Mouse (Mus musculus): ENCODE data around the gene Cox17. TPM values are rescaled to one million over a fixed set of nuclear protein-coding genes. Genes with fewer than 3 reads are reported as not detected.

Gene Cox17
- polyA plus RNA-seq, 1 experiment from 2014 or later, result 74.4 TPM

- H3K4me1 ChIP-seq (replicated peaks), result 0 out of 2 replicates have a peak, but pooled peaks cover 2% of the 10 kb centered on the region
- ATAC-seq (ENCODE audit: low FRiP score, low read depth), result no peak
- H3K27me3 ChIP-seq, result no peaks in the 10 kb centered on the region
- H3K27ac ChIP-seq (replicated peaks), result no peak overlapping the region
- no peak overlapping the region for H3K4me3 ChIP-seq
- no peak overlapping the region for H3K9ac ChIP-seq
- H3K36me3 ChIP-seq, result no peaks in the 10 kb centered on the region
- no peaks in the 10 kb centered on the region for H3K9me3 ChIP-seq
- WGBS, result 92% methylated on average over 10 of the region's 10 CpGs
- no peak overlapping the region for H3K4me2 ChIP-seq
Measured at GRCm38 (mm10) chr16:38365390-38365789, 18.6 kb downstream of the Cox17 start.

- Histone ChIP-seq H3K9ac (no peak overlapping the region), H3K27ac (replicated peaks) (no peak overlapping the region), H3K27me3 (no peaks in the 10 kb centered on the region), H3K4me2 (no peak overlapping the region), H3K36me3 (no peaks in the 10 kb centered on the region), H3K4me3 (no peak overlapping the region), H3K4me1 (replicated peaks) (no peaks in the 10 kb centered on the region), H3K9me3 (no peaks in the 10 kb centered on the region)
- no peak for ATAC-seq (ENCODE audit: low FRiP score, low read depth)
- WGBS, result 93% methylated on average over 4 of the region's 4 CpGs
Measured at GRCm38 (mm10) chr16:38366231-38366630, 19.4 kb downstream of the Cox17 start.

- H3K9ac ChIP-seq, result no peak overlapping the region
- H3K4me3 ChIP-seq, result no peak overlapping the region
- H3K27me3 ChIP-seq, result no peaks in the 10 kb centered on the region
- no peaks in the 10 kb centered on the region for H3K4me1 ChIP-seq (replicated peaks)
- no peak overlapping the region for H3K4me2 ChIP-seq
- H3K9me3 ChIP-seq, result no peaks in the 10 kb centered on the region
- no peak; the same call in 1 of the 2 replicates for ATAC-seq (ENCODE audit: low FRiP score, low read depth)
- no peaks in the 10 kb centered on the region for H3K36me3 ChIP-seq
- no peak overlapping the region for H3K27ac ChIP-seq (replicated peaks)
- WGBS, result 55% methylated on average over 10 of the region's 10 CpGs
Measured at GRCm38 (mm10) chr16:38368336-38368735, 21.5 kb downstream of the Cox17 start.

GRCm38 (mm10) chr16:38369000-38369399 is 22.2 kb downstream of the Cox17 start:
- Histone ChIP-seq H3K4me2 (no peak overlapping the region), H3K9ac (no peak overlapping the region), H3K4me1 (replicated peaks) (no peaks in the 10 kb centered on the region), H3K27me3 (no peaks in the 10 kb centered on the region), H3K9me3 (no peaks in the 10 kb centered on the region), H3K4me3 (no peak overlapping the region), H3K27ac (replicated peaks) (no peak overlapping the region), H3K36me3 (no peaks in the 10 kb centered on the region)
- no peak for ATAC-seq (ENCODE audit: low FRiP score, low read depth)
- 85% methylated on average over 7 of the region's 7 CpGs for WGBS

GRCm38 (mm10) chr16:38369431-38369830 is 22.6 kb downstream of the Cox17 start:
- Histone ChIP-seq H3K9me3 (no peaks in the 10 kb centered on the region), H3K4me2 (no peak overlapping the region), H3K9ac (no peak overlapping the region), H3K27me3 (no peaks in the 10 kb centered on the region), H3K4me1 (replicated peaks) (no peaks in the 10 kb centered on the region), H3K4me3 (no peak overlapping the region), H3K36me3 (no peaks in the 10 kb centered on the region), H3K27ac (replicated peaks) (no peak overlapping the region)
- no peak for ATAC-seq (ENCODE audit: low FRiP score, low read depth)
- WGBS, result 88% methylated on average over 8 of the region's 8 CpGs

GRCm38 (mm10) chr16:38369992-38370484 is 23.2 kb downstream of the Cox17 start:
- Histone ChIP-seq H3K9me3 (no peaks in the 10 kb centered on the region), H3K36me3 (no peaks in the 10 kb centered on the region), H3K27me3 (no peaks in the 10 kb centered on the region), H3K4me3 (no peak overlapping the region), H3K4me2 (no peak overlapping the region), H3K4me1 (replicated peaks) (no peaks in the 10 kb centered on the region), H3K27ac (replicated peaks) (no peak overlapping the region), H3K9ac (no peak overlapping the region)
- WGBS, result 91% methylated on average over 4 of the region's 4 CpGs
- ATAC-seq (ENCODE audit: low FRiP score, low read depth), result no peak

GRCm38 (mm10) chr16:38370633-38371374 is 24.0 kb downstream of the Cox17 start:
- Histone ChIP-seq H3K4me3 (no peak overlapping the region), H3K9ac (no peak overlapping the region), H3K4me1 (replicated peaks) (peaks cover 1% of the 10 kb centered on the region; the same call in 1 of the 2 replicates), H3K27ac (replicated peaks) (no peak overlapping the region), H3K4me2 (no peak overlapping the region), H3K27me3 (no peaks in the 10 kb centered on the region), H3K9me3 (no peaks in the 10 kb centered on the region), H3K36me3 (no peaks in the 10 kb centered on the region)
- 83% methylated on average over 8 of the region's 8 CpGs for WGBS
- no peak for ATAC-seq (ENCODE audit: low FRiP score, low read depth)

- no peak overlapping the region for H3K9ac ChIP-seq
Measured at GRCm38 (mm10) chr16:38371705-38372296, 25.0 kb downstream of the Cox17 start.

GRCm38 (mm10) chr16:38372876-38373275 is 26.1 kb downstream of the Cox17 start:
- ATAC-seq (ENCODE audit: low FRiP score, low read depth), result no peak
- peaks cover 12% of the 10 kb centered on the region for H3K4me1 ChIP-seq (replicated peaks)
- H3K4me3 ChIP-seq, result no peak overlapping the region
- H3K36me3 ChIP-seq, result no peaks in the 10 kb centered on the region
- no peak overlapping the region for H3K9ac ChIP-seq
- H3K27me3 ChIP-seq, result no peaks in the 10 kb centered on the region
- H3K9me3 ChIP-seq, result no peaks in the 10 kb centered on the region
- H3K27ac ChIP-seq (replicated peaks), result no peak overlapping the region
- no peak overlapping the region for H3K4me2 ChIP-seq
- 95% methylated on average over 4 of the region's 4 CpGs for WGBS

More at GRCm38 (mm10) chr16:38371705-38372296, 25.0 kb downstream of the Cox17 start:
- H3K27me3 ChIP-seq, result no peaks in the 10 kb centered on the region
- WGBS, result 88% methylated on average over 15 of the region's 15 CpGs
- ATAC-seq (ENCODE audit: low FRiP score, low read depth), result no peak
- H3K27ac ChIP-seq (replicated peaks), result no peak overlapping the region
- no peak overlapping the region for H3K4me3 ChIP-seq
- H3K9me3 ChIP-seq, result no peaks in the 10 kb centered on the region
- no peak overlapping the region for H3K4me2 ChIP-seq
- peaks cover 9% of the 10 kb centered on the region for H3K4me1 ChIP-seq (replicated peaks)
- H3K36me3 ChIP-seq, result no peaks in the 10 kb centered on the region

GRCm38 (mm10) chr16:38373439-38373838 is 26.6 kb downstream of the Cox17 start:
- Histone ChIP-seq H3K9ac (no peak overlapping the region), H3K27me3 (no peaks in the 10 kb centered on the region), H3K4me2 (no peak overlapping the region), H3K36me3 (no peaks in the 10 kb centered on the region), H3K4me1 (replicated peaks) (peaks cover 12% of the 10 kb centered on the region), H3K9me3 (no peaks in the 10 kb centered on the region), H3K27ac (replicated peaks) (no peak overlapping the region), H3K4me3 (no peak overlapping the region)
- 86% methylated on average over 10 of the region's 10 CpGs for WGBS
- no peak for ATAC-seq (ENCODE audit: low FRiP score, low read depth)

- no peak for ATAC-seq (ENCODE audit: low FRiP score, low read depth)
- Histone ChIP-seq H3K4me1 (replicated peaks) (peaks cover 12% of the 10 kb centered on the region), H3K36me3 (no peaks in the 10 kb centered on the region), H3K4me3 (no peak overlapping the region), H3K9me3 (no peaks in the 10 kb centered on the region), H3K4me2 (no peak overlapping the region), H3K27ac (replicated peaks) (no peak overlapping the region), H3K9ac (no peak overlapping the region), H3K27me3 (no peaks in the 10 kb centered on the region)
- WGBS, result 91% methylated on average over 16 of the region's 16 CpGs
Measured at GRCm38 (mm10) chr16:38373941-38374340, 27.1 kb downstream of the Cox17 start.

- ATAC-seq (ENCODE audit: low FRiP score, low read depth), result no peak
- H3K4me3 ChIP-seq, result no peak overlapping the region
- H3K4me1 ChIP-seq (replicated peaks), result peaks cover 12% of the 10 kb centered on the region
- no peaks in the 10 kb centered on the region for H3K27me3 ChIP-seq
- no peaks in the 10 kb centered on the region for H3K36me3 ChIP-seq
- H3K9me3 ChIP-seq, result no peaks in the 10 kb centered on the region
- no peak overlapping the region for H3K27ac ChIP-seq (replicated peaks)
- 83% methylated on average over 10 of the region's 10 CpGs for WGBS
- H3K9ac ChIP-seq, result no peak overlapping the region
- H3K4me2 ChIP-seq, result no peak overlapping the region
Measured at GRCm38 (mm10) chr16:38374379-38375140, 27.8 kb downstream of the Cox17 start.

All from hindbrain, embryonic 15.5 days (tissue).